Mouse (Mus musculus): ENCODE data around the gene Isyna1. TPM values are rescaled to one million over a fixed set of nuclear protein-coding genes. Genes with fewer than 3 reads are reported as not detected.
"Not testable (repeated sequence)": the region's sequence is repeated elsewhere in the genome, so short reads cannot be mapped to it uniquely, and the experiment has no call there.

Gene Isyna1
- polyA plus RNA-seq, 1 experiment from 2014 or later = 127 TPM

DNA sequence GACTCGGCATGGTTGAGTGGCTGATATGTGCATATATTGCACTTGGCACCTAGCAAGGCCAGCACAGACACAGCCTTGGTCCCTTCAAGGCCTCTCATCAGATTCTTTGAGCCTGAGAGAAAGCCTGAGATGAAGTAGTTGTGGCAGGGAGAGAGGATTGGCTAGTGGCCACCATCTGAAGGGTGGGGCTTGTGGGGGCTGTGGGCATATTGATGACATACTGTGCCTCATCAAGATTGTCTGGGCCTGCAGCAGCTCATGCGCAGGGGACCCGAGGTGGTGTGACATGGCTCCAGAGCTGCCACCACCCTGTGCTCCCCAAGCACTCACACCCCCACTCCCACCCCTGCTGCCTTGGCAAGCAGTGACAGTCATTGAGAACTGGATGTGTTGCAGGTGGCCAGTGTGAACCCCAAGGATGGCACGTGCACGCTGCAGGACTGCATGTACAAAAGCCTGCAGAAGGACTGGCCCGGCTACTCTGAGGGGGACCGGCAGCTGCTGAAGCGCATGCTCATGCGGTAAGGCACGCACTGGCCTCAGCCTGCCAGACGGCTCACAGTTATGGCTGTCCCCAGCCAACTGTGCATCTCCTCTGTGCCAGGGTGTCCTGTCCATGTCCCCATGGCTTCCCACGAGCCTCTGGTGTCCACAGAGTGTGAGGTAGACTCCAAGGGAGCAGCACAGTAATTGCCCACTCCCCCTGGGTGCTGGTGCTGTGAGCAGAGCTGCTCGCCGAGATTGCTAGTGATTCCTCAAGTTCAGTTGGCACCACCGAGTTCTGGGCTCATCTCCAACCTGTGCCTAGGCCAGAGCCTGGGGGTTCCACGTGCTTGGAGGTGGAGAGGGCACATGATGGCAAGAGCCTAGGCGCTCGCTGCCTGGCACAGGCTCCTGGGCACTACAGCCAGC lies 10.4 kb upstream of the Isyna1 start:
- Histone ChIP-seq H3K9me3 (no peaks in the 10 kb centered on the region), H3K27ac (no peak overlapping the region), H3K4me2 (no peak overlapping the region), H3K4me3 (replicated peaks) (no peak overlapping the region), H3K36me3 (peaks cover 65% of the 10 kb centered on the region), H3K27me3 (replicated peaks) (no peaks in the 10 kb centered on the region), H3K9ac (no peak overlapping the region), H3K4me1 (no peaks in the 10 kb centered on the region)
- ATAC-seq (ENCODE audit: insufficient read depth, low FRiP score, low read depth) = no peak
- 91% methylated on average over 18 of the region's 18 CpGs for WGBS

DNA sequence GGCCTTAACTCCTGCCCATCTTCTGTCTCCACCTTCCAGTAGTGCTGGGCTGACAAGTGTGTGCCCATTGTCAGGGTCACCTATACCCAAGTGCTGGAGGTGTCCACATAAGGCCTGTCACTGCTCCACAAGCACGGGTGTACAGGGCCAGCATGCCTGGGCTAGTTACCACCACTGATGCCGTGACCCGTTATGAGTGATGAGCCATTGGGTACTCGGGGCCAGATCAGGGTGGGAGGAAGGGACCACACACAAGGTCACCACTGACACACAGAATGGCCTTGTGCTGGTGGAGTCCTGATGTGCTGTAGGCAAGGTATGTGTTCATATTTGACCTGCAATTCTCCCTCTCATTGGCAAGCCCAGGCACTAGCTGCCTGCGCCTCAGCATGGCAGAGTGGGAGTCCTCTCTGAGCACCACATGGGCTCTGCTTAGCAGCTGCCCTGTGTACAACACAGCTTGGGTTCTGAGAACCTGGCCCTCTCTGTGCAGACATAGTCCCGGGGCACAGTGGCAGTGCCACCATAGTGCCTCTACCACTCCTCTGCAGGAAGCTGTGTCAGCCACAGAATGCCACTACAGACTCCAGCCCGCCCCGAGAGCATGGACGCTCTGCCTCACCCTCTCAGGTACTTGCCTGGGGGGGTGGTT lies 9.4 kb upstream of the Isyna1 start:
- H3K9me3 ChIP-seq = no peaks in the 10 kb centered on the region
- 85% methylated on average over 9 of the region's 9 CpGs for WGBS
- H3K4me3 ChIP-seq (replicated peaks) = no peak overlapping the region
- H3K27ac ChIP-seq = no peak overlapping the region
- H3K27me3 ChIP-seq (replicated peaks) = no peaks in the 10 kb centered on the region
- ATAC-seq (ENCODE audit: insufficient read depth, low FRiP score, low read depth) = no peak
- no peaks in the 10 kb centered on the region for H3K4me1 ChIP-seq
- no peak overlapping the region for H3K9ac ChIP-seq
- H3K36me3 ChIP-seq = peaks cover 60% of the 10 kb centered on the region
- H3K4me2 ChIP-seq = no peak overlapping the region

DNA sequence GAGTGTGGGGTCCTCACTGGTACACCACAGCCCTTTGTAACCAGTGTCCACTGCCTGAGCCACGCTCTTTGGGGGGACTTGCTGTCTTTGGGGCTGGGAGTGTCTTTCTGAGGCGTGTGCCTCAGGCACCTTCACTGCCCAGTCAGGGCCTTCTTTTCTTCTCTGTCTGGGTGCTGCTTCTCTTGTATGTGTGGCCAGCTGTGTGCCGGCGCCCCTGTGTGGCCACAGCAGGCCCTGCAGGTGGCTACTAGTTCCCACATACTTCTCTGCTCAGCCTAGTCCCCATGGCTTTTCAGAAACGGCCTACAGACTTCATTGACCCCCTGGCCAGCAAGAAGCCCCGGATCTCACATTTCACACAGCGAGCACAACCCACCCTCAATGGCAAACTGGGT lies 8.9 kb upstream of the Isyna1 start:
- Histone ChIP-seq H3K4me2 (no peak overlapping the region), H3K4me3 (replicated peaks) (no peak overlapping the region), H3K27me3 (replicated peaks) (no peaks in the 10 kb centered on the region), H3K9me3 (no peaks in the 10 kb centered on the region), H3K9ac (no peak overlapping the region), H3K36me3 (peaks cover 57% of the 10 kb centered on the region), H3K27ac (no peak overlapping the region), H3K4me1 (no peaks in the 10 kb centered on the region)
- WGBS = 38% methylated on average over 7 of the region's 7 CpGs
- ATAC-seq (ENCODE audit: insufficient read depth, low FRiP score, low read depth) = peak; percentile 46; the same call in 1 of the 2 replicates

DNA sequence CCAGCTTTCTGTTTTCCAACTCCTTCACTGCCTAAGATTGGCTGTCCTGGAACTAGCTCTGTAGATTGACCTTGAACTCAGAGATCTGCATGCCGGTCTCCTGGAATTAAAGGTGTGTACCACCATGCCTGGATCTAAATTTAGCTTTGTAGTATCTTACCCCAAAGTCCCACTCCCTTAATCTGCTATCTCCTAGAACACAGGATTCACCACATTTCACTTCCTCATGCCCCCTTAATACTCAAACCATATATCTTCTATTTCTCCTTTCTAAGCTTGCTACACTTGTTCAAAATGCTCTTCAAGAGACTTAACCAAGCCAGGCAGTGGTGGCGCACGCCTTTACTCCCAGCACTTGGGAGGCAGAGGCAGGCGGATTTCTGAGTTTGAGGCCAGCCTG lies 6.2 kb upstream of the Isyna1 start:
- not testable (repeated sequence) for H3K9ac ChIP-seq; H3K27ac ChIP-seq; H3K27me3 ChIP-seq (replicated peaks); H3K4me2 ChIP-seq; H3K4me1 ChIP-seq; ATAC-seq (ENCODE audit: insufficient read depth, low FRiP score, low read depth); H3K9me3 ChIP-seq; H3K4me3 ChIP-seq (replicated peaks)
- H3K36me3 ChIP-seq = peaks cover 41% of the 10 kb centered on the region
- WGBS = 89% methylated on average over 4 of the region's 4 CpGs

DNA sequence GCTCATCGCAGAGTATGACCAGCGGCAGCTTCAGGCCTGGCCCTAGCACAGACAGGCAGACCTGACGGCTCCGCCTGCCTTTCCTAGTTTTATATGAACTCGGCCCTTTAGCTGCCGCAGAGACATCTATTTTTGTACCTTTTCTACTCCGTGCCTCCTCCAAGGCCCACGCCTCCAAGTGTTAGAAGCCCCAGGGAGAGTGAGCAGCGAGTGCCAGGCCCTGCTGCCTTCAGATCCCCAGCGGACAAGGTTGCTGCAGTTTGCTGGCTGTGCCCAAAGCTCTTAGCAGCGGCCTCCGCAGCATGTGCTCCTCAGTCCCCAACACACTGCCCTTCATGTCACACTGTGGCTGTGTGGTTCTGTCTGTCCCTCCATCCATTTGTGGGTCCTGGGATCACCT lies 2.6 kb upstream of the Isyna1 start:
- Histone ChIP-seq H3K27ac (no peak overlapping the region), H3K9ac (no peak overlapping the region), H3K4me1 (peaks cover 26% of the 10 kb centered on the region), H3K4me3 (replicated peaks) (no peak overlapping the region), H3K4me2 (no peak overlapping the region), H3K36me3 (peaks cover 28% of the 10 kb centered on the region), H3K9me3 (no peaks in the 10 kb centered on the region), H3K27me3 (replicated peaks) (no peaks in the 10 kb centered on the region)
- 87% methylated on average over 12 of the region's 12 CpGs for WGBS
- no peak for ATAC-seq (ENCODE audit: insufficient read depth, low FRiP score, low read depth)

DNA sequence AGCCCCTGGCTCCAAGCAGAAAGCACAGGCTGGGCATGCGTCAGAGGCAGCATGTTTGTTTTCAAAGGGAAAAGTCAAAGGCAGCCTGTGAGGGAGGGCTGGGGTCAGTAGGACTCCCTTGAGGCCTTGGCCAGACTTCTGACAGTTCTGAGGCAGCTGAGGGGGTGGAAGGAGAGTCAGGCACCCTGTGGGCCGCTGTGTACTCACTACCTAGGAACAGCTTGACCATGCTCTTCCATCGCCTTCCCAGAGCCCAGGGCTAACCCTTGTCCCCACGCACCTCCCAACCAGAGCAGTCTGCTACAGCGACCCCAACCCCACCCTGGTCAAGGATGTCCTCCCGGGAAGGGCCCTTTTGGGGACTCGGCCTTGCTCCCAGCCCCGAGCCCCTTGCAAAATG lies 1.0 kb upstream of the Isyna1 start:
- 45% methylated on average over 8 of the region's 8 CpGs for WGBS
- H3K4me2 ChIP-seq = peak overlapping the region; percentile 99
- H3K27me3 ChIP-seq (replicated peaks) = no peaks in the 10 kb centered on the region
- peaks cover 17% of the 10 kb centered on the region for H3K36me3 ChIP-seq
- peak overlapping the region; percentile 65; the same call in 1 of the 2 replicates for H3K4me3 ChIP-seq (replicated peaks)
- peak overlapping the region; percentile 81; the same call in 1 of the 2 replicates for H3K27ac ChIP-seq
- no peaks in the 10 kb centered on the region for H3K9me3 ChIP-seq
- H3K9ac ChIP-seq = no peak overlapping the region
- peaks cover 37% of the 10 kb centered on the region for H3K4me1 ChIP-seq
- no peak for ATAC-seq (ENCODE audit: insufficient read depth, low FRiP score, low read depth)

DNA sequence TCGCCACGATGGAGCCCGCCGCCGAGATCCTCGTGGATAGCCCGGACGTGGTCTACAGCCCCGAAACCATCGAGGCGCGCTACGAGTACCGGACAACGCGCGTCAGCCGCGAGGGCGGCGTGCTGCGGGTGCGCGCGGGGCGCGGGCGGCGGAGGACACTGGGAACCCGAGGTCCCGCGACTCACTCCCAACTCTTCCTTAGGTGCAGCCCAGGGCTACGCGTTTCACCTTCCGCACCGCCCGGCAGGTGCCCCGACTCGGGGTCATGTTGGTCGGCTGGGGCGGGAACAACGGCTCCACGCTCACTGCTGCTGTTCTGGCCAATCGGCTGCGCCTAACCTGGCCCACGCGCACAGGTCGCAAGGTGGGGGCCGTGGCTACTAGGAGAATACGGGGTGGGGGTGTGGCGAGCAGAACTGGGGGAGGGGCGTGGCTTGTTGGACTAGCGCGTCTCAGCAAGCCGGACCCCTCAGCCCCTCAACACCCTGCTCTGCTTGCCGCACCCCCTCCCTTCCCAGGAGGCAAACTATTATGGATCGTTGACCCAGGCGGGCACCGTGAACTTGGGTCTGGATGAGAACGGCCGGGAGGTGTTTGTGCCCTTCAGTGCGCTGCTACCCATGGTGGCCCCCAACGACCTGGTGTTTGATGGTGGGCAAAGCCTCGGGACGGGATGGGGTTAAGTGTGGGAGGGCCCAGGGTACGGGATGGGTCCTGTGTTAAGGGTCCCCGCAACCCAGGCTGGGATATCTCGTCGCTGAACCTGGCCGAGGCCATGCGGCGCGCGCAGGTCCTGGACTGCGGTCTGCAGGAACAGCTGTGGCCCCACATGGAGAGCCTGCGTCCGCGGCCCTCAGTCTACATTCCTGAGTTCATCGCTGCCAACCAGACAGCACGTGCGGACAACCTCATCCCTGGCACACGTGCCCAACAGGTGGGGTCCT lies 720 bp downstream of the Isyna1 start:
- Histone ChIP-seq H3K27ac (peak overlapping the region; percentile 81), H3K4me2 (peak overlapping the region; percentile 99), H3K9ac (peak overlapping the region; percentile 52), H3K27me3 (replicated peaks) (no peaks in the 10 kb centered on the region), H3K36me3 (peaks cover 14% of the 10 kb centered on the region), H3K4me1 (peaks cover 53% of the 10 kb centered on the region), H3K9me3 (no peaks in the 10 kb centered on the region), H3K4me3 (replicated peaks) (peak overlapping the region; percentile 65)
- 11% methylated on average over 72 of the region's 82 CpGs for WGBS
- 0 out of 2 replicates have a peak, but pooled peaks have one; percentile 0 for ATAC-seq (ENCODE audit: insufficient read depth, low FRiP score, low read depth)

DNA sequence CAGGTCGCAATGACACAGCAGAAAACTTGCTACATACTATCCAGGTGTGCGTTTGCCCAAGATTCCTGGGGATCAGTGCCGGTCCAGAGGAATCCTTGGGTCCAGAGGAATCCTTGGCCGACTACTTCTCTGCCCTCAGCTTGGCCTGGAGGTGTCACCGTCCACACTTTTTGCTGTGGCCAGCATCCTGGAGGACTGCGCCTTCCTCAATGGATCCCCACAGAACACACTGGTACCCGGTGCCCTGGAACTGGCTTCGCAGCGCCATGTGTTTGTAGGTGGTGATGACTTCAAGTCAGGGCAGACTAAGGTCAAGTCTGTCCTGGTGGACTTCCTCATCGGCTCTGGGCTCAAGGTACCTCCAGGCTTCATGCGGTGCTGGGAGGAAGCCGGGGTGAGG lies 1.6 kb downstream of the Isyna1 start:
- peak overlapping the region; percentile 99; the same call in 1 of the 2 replicates for H3K4me2 ChIP-seq
- no peak overlapping the region for H3K4me3 ChIP-seq (replicated peaks)

DNA sequence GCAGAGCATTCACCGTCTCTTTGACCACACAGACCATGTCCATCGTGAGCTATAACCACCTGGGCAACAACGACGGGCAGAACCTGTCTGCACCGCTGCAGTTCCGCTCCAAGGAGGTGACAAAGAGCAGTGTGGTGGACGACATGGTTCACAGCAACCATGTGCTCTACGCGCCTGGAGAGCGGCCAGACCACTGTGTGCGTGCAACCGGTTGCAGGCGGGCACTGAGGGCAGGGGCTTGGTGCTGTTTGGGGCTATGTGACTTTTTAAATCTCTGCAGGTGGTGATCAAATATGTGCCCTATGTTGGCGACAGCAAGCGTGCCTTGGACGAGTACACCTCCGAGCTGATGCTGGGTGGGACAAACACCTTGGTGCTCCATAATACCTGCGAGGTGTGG lies 2.0 kb downstream of the Isyna1 start:
- 95% methylated on average over 18 of the region's 18 CpGs for WGBS
- no peak for ATAC-seq (ENCODE audit: insufficient read depth, low FRiP score, low read depth)
- no peak overlapping the region for H3K9ac ChIP-seq
- no peaks in the 10 kb centered on the region for H3K9me3 ChIP-seq
- H3K4me3 ChIP-seq (replicated peaks) = no peak overlapping the region
- no peaks in the 10 kb centered on the region for H3K27me3 ChIP-seq (replicated peaks)
- peaks cover 14% of the 10 kb centered on the region for H3K36me3 ChIP-seq
- H3K4me1 ChIP-seq = peaks cover 65% of the 10 kb centered on the region
- H3K27ac ChIP-seq = no peak overlapping the region
- H3K4me2 ChIP-seq = no peak overlapping the region

More for the DNA sequence above, 1.6 kb downstream of the Isyna1 start:
- Histone ChIP-seq H3K9ac (no peak overlapping the region), H3K9me3 (no peaks in the 10 kb centered on the region), H3K4me1 (peaks cover 61% of the 10 kb centered on the region), H3K36me3 (peaks cover 14% of the 10 kb centered on the region), H3K27me3 (replicated peaks) (no peaks in the 10 kb centered on the region), H3K27ac (no peak overlapping the region)
- no peak for ATAC-seq (ENCODE audit: insufficient read depth, low FRiP score, low read depth)
- 92% methylated on average over 12 of the region's 12 CpGs for WGBS

DNA sequence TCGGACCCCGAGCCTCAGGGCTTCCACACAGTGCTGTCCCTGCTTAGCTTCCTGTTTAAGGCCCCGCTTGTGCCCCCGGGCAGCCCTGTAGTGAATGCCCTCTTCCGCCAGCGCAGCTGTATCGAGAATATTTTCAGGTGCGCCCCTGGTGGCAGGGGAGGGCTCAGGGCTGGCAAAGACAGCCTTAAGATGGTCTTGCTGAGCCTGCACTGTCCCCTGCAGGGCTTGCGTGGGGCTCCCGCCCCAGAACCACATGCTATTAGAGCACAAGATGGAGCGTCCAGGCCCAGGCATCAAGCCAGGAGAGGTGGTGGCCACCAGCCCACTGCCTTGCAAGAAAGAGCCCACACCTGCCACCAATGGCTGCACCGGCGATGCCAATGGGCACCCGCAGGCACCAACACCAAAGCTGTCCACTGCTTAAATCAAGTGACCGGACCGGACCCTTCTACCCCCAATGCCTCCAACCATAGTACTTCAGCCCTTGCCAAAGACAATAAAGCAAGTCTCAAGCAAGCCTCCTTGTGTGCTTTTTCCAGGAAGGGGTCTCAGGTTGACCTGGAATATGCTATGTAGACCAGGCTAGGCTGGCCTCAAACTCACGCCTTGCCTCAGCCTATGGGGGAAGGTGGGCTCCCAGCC lies 2.7 kb downstream of the Isyna1 start:
- H3K9ac ChIP-seq = no peak overlapping the region
- no peak overlapping the region for H3K27ac ChIP-seq
- H3K9me3 ChIP-seq = no peaks in the 10 kb centered on the region
- H3K4me2 ChIP-seq = peak overlapping the region; percentile 78
- H3K4me1 ChIP-seq = peaks cover 68% of the 10 kb centered on the region
- no peak overlapping the region for H3K4me3 ChIP-seq (replicated peaks)
- 84% methylated on average over 17 of the region's 17 CpGs for WGBS
- no peaks in the 10 kb centered on the region for H3K27me3 ChIP-seq (replicated peaks)
- no peak for ATAC-seq (ENCODE audit: insufficient read depth, low FRiP score, low read depth)
- H3K36me3 ChIP-seq = peaks cover 10% of the 10 kb centered on the region
